Mouse (Mus musculus) heart, embryonic 11.5 days (tissue): ENCODE data around the gene Parn. TPM values are rescaled to one million over a fixed set of nuclear protein-coding genes. Genes with fewer than 3 reads are reported as not detected.

Experiments
- ATAC-seq: fragments of 200-750 bp; cut with Nextera tagmentation; replicated peaks from 2 replicates; pipeline ENCODE4 v1.8.0; 2017; ENCODE audit warnings: moderate library complexity; ENCODE audit not compliant: insufficient number of reproducible peaks, low FRiP score, low TSS enrichment
- H3K27ac ChIP-seq: fragments of 300-500 bp; sonication (generic); 2 replicates; pipeline ENCODE4 v1.5.1; 2014; ENCODE audit warnings: mild to moderate bottlenecking, low read depth, low read length
- H3K27me3 ChIP-seq: fragments of 300-500 bp; sonication (generic); 2 replicates; pipeline ENCODE4 v1.6.1; 2014; ENCODE audit warnings: mild to moderate bottlenecking, low read length, mixed read lengths; ENCODE audit not compliant: control insufficient read depth, insufficient read depth
- H3K36me3 ChIP-seq: fragments of 300-500 bp; sonication (generic); 2 replicates; pipeline ENCODE4 v1.6.1; 2014; ENCODE audit warnings: mild to moderate bottlenecking, low read length, moderate library complexity, mixed read lengths; ENCODE audit not compliant: control insufficient read depth, insufficient read depth
- H3K4me1 ChIP-seq: fragments of 300-500 bp; sonication (generic); 2 replicates; pipeline ENCODE4 v1.6.1; 2014; ENCODE audit warnings: low read length; ENCODE audit not compliant: control insufficient read depth, insufficient read depth
- H3K4me2 ChIP-seq: fragments of 300-500 bp; sonication (generic); 2 replicates; pipeline ENCODE4 v1.6.1; 2014; ENCODE audit warnings: mild to moderate bottlenecking, moderate library complexity
- H3K4me3 ChIP-seq: fragments of 300-500 bp; sonication (generic); 2 replicates; pipeline ENCODE4 v1.5.1; 2014; ENCODE audit warnings: low read depth, low read length
- H3K9ac ChIP-seq: fragments of 300-500 bp; sonication (generic); 2 replicates; pipeline ENCODE4 v1.6.1; 2014; ENCODE audit warnings: mild to moderate bottlenecking, low read depth, low read length, moderate library complexity
- H3K9me3 ChIP-seq: fragments of 300-500 bp; sonication (generic); replicated peaks from 2 replicates; pipeline ENCODE4 v1.6.1; 2016; ENCODE audit warnings: low read length; ENCODE audit not compliant: control insufficient read depth
- WGBS: fragments of 180-500 bp; shearing (Covaris S2); extraction: QIAGEN DNeasy Blood & Tissue Kit; methylation state at CpG from one replicate; pipeline ENCODE4 v1.1.7; 2014; ENCODE audit not compliant: insufficient replicate concordance; 5-methylcytosine and 5-hydroxymethylcytosine counted together
- polyA plus RNA-seq: library from polyadenylated mRNA; unstranded; fragments of >200 nt; fragmentation: Nextera tagmentation; extraction: Ambion mirVana; gene quantifications from 2 replicates; pipeline ENCODE4 v1.2.1, GENCODE M21; 2014

The Parn gene
- polyA plus RNA-seq, 1 experiment from 2014 or later = 24.4 TPM

DNA sequence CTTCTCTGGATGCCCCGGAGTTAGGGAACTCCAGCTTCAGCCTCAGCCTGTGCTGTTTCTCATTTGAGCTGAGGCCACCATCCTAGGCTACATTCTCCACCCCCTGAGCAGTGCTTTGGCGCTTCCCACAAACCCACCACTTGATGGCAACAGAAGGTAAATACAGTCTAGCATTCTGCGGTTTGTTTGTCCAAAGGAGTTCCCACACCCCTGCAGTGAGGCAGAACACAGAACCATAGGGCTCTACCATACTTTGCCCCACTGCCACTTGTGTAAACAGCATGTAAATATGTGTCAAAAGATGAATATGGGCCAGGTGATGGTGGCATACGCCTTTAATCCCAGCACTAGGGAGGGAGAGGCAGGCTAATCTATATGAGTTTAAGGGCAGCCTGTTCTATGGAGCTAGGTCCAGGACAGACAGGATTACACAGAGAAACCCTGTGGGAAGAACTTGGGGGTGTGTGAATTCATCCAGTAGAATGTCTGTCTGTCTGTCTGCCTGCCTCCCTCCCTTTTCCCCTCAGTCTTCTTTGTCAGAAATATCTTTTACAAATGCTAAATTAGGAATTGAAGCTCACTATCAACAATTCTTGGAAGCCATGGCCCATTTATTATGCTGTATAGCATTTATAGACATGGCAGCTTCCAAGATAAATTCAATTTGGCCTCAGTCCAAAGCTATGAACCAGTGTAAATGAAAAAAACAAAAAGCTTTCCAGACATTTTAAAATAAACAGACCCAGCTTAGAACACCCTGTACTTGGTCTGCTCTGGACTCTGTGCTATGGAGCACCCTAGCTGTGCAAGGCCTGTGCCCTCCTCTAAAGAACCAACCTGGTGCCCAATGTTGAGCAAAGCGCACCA, 79.6 kb downstream of the Parn start:
- H3K36me3 ChIP-seq = no peaks in the 10 kb centered on the region; the same call in 1 of the 2 replicates
- 81% methylated on average over 5 of the region's 5 CpGs for WGBS
- H3K4me3 ChIP-seq = no peak overlapping the region
- no peaks in the 10 kb centered on the region for H3K9me3 ChIP-seq
- H3K27ac ChIP-seq = no peak overlapping the region
- no peaks in the 10 kb centered on the region for H3K27me3 ChIP-seq
- no peak overlapping the region for H3K9ac ChIP-seq
- no peaks in the 10 kb centered on the region for H3K4me1 ChIP-seq
- H3K4me2 ChIP-seq = no peak overlapping the region
- no peak for ATAC-seq

DNA sequence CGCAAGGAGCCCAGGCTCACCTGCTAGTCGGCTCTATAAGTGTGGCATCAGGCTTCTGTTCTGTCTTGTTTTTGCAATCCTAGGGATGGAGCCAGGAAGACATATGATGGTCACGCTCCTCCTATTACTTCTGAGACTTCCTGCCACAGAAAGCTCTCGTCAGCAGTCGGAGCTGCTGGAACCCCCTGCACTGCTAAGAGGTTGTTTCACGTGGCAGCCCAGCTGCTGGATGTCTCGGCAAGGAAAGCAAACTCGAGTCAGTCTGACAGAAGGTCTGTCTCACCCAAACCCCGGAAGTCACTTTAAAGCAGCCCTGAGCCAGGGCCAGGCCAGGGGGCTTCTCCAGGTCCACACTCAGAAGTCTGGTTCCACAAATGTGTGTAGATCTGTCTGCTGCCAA, 82.7 kb downstream of the Parn start:
- Histone ChIP-seq H3K27me3 (no peaks in the 10 kb centered on the region), H3K4me3 (no peak overlapping the region), H3K4me1 (no peaks in the 10 kb centered on the region), H3K27ac (no peak overlapping the region), H3K9ac (no peak overlapping the region), H3K36me3 (no peaks in the 10 kb centered on the region), H3K9me3 (no peaks in the 10 kb centered on the region), H3K4me2 (no peak overlapping the region)
- WGBS = 72% methylated on average over 9 of the region's 9 CpGs
- no peak for ATAC-seq

DNA sequence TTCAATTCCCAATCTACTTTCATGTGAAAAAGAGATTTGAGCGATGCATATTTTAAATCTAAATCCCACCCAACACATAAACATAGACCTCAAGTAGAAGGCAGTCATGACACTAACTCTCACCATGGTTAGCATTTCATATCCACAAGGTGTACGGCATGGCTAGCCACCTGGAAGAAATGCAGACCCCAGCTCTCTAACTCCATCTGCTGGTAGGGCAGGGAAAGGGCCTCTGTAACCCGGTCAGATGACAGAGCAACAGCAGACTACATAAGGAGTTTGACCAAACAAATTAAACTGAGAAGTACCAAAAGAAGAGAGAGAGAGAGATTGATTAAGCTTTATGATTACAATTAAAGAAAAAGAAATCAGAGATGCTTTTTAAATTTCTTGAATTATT, 87.2 kb downstream of the Parn start:
- no peak overlapping the region for H3K4me3 ChIP-seq
- H3K9me3 ChIP-seq = no peaks in the 10 kb centered on the region
- no peaks in the 10 kb centered on the region for H3K36me3 ChIP-seq
- peaks cover under 1% of the 10 kb centered on the region for H3K4me1 ChIP-seq
- 87% methylated on average over 3 of the region's 3 CpGs for WGBS
- no peak overlapping the region for H3K27ac ChIP-seq
- H3K9ac ChIP-seq = no peak overlapping the region
- H3K4me2 ChIP-seq = no peak overlapping the region
- ATAC-seq = no peak
- no peaks in the 10 kb centered on the region for H3K27me3 ChIP-seq

DNA sequence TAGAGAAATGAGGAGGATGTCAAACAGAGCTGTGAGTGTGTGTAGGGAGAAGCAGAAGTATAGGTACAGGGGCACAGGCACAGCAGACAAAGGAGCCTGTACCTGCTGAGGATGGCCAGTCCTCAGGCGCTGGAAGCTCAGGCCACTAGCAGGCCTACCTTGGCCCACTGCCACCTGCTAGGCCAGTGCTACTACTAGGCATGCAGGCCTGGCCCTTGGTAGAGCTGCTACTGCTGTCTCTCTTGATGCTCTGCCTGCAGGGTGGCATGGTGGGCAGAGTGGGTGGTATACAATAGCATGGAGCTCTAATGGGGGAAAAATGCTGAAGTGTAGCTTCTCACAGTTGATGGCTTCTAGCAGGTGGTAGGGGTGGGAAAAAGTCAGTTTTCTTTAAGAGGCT, 88.0 kb downstream of the Parn start:
- Histone ChIP-seq H3K9me3 (no peaks in the 10 kb centered on the region), H3K36me3 (no peaks in the 10 kb centered on the region), H3K27ac (no peak overlapping the region), H3K27me3 (no peaks in the 10 kb centered on the region), H3K9ac (no peak overlapping the region), H3K4me3 (no peak overlapping the region), H3K4me2 (no peak overlapping the region), H3K4me1 (peaks cover 7% of the 10 kb centered on the region)
- 68% methylated on average over 1 of the region's 1 CpGs for WGBS
- ATAC-seq = no peak

DNA sequence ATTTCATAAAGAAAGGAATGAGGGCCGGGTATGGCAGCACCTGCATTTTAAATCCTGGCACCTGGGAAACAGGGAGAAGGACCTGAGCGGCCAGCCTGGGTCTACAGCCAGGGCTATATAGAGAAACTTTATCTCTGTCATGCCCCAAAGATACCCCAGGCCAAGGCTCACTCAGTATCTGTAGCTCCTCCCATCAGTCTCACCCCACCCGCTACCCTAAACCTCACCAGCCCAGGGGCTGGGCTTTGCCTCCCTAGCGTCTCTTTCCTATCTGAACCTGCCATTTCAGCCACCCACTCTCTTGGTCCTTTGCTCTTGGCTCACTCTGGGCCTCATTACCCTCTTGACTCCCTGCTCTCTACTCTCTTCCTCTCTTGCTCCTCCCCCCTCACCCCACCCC, 92.7 kb downstream of the Parn start:
- Histone ChIP-seq H3K27me3 (no peaks in the 10 kb centered on the region), H3K9ac (no peak overlapping the region), H3K4me1 (peaks cover 7% of the 10 kb centered on the region), H3K9me3 (no peaks in the 10 kb centered on the region), H3K4me2 (no peak overlapping the region), H3K27ac (no peak overlapping the region), H3K4me3 (no peak overlapping the region), H3K36me3 (no peaks in the 10 kb centered on the region)
- ATAC-seq = peak; percentile 65
- WGBS = 46% methylated on average over 4 of the region's 4 CpGs

DNA sequence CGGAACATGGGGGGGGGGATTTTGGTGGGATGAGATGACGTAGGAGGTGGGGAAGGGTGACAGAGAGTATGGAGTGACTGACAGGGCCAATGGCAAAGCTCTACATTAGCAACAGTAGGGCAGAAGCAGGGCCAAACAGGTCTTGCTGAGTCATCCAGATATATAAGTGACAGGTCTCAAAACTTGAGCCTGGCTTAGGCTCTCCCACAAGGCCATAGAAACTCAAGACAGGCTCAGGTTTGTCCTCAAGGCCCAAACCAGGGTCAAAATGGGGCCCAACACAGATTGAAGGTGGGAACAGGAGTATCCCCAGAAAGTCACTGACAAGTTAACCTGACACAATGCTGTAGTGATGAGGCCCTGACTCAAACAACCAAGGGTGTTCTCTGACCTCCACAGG, 99.7 kb downstream of the Parn start:
- Histone ChIP-seq H3K36me3 (peaks cover 3% of the 10 kb centered on the region), H3K27ac (no peak overlapping the region), H3K4me2 (no peak overlapping the region), H3K9me3 (no peaks in the 10 kb centered on the region), H3K4me1 (no peaks in the 10 kb centered on the region), H3K27me3 (no peaks in the 10 kb centered on the region), H3K4me3 (no peak overlapping the region), H3K9ac (no peak overlapping the region)
- no peak for ATAC-seq
- WGBS = 86% methylated on average over 2 of the region's 2 CpGs

DNA sequence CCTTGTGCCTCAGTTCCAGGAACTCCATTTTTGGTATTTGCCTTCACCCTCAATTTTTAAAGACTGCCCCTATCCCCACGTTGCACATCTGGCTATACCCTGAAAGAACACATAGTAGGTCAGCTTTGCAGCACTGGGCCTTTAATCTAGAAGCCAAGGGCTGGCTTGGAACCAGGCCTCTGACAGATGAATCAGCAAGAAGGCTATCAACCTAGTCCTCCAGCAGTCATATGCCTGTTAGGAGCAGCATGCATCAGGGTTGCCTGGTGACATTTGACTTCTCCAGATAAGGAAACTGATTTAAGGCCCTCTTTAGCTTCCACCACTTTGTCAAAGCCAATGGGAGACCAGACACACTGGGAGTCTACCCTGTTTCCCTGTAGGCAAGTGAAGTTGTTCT, 100.4 kb downstream of the Parn start:
- Histone ChIP-seq H3K4me1 (no peaks in the 10 kb centered on the region), H3K4me2 (no peak overlapping the region), H3K4me3 (no peak overlapping the region), H3K27ac (no peak overlapping the region), H3K9ac (no peak overlapping the region), H3K27me3 (no peaks in the 10 kb centered on the region), H3K36me3 (peaks cover 3% of the 10 kb centered on the region), H3K9me3 (no peaks in the 10 kb centered on the region)
- 82% methylated on average over 1 of the region's 1 CpGs for WGBS
- ATAC-seq = no peak

DNA sequence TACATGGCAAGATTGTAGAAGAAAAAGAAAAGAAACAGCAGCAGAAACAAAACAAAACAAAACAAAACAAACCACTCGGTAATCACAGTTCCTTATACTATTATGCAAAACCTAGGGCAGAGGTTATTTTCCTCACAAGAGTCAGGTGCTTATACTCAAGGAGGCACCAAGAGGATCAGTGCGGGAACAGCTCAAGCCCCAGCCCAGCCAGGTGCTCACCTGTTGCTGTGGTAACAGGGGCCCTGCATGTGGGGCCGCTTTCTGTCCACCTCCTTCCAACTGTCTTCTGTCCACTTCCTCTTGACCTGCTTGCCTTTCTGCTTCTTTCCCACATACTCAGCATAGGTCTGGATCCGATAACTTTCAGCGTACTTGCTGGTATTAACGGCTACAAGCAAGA, 101.6 kb downstream of the Parn start:
- Histone ChIP-seq H3K4me2 (no peak overlapping the region), H3K36me3 (peaks cover 3% of the 10 kb centered on the region), H3K9me3 (no peaks in the 10 kb centered on the region), H3K4me1 (no peaks in the 10 kb centered on the region), H3K27me3 (no peaks in the 10 kb centered on the region), H3K27ac (no peak overlapping the region), H3K9ac (no peak overlapping the region), H3K4me3 (no peak overlapping the region)
- no peak for ATAC-seq
- 84% methylated on average over 6 of the region's 6 CpGs for WGBS

DNA sequence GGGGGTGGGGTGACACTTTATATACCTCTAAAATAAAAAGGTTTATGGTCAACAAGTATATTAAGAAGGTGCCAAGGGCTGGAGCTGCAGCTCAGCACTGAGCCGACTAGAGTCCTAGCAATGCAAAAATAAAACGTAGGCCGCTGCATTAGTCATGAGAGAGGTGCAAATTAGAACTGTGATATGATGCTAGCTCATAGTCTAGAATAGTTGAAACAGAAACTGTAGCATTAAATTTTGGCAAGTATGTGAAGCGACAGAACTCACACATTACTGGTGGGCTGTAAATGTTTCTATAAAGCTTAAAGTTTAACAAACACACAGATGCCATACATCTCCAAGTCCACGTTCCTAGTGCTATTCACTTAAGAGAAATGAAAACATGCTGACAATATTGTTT, 102.7 kb downstream of the Parn start:
- no peak overlapping the region for H3K9ac ChIP-seq
- 93% methylated on average over 5 of the region's 5 CpGs for WGBS
- peaks cover 3% of the 10 kb centered on the region for H3K36me3 ChIP-seq
- H3K4me2 ChIP-seq = no peak overlapping the region
- H3K27ac ChIP-seq = no peak overlapping the region
- H3K27me3 ChIP-seq = no peaks in the 10 kb centered on the region
- no peak overlapping the region for H3K4me3 ChIP-seq
- H3K4me1 ChIP-seq = no peaks in the 10 kb centered on the region
- no peak for ATAC-seq
- no peaks in the 10 kb centered on the region for H3K9me3 ChIP-seq
